Mouse (Mus musculus): ENCODE data around the gene Mrpl1. TPM values are rescaled to one million over a fixed set of nuclear protein-coding genes. Genes with fewer than 3 reads are reported as not detected.
A peak's percentile ranks its signal among the peaks of the same experiment; 100 is the strongest.

Mrpl1 gene
- 18.6 and 19.6 TPM in 2 replicates for polyA plus RNA-seq (2015; fragmentation: Nextera tagmentation; extraction: Ambion mirVana)

DNA sequence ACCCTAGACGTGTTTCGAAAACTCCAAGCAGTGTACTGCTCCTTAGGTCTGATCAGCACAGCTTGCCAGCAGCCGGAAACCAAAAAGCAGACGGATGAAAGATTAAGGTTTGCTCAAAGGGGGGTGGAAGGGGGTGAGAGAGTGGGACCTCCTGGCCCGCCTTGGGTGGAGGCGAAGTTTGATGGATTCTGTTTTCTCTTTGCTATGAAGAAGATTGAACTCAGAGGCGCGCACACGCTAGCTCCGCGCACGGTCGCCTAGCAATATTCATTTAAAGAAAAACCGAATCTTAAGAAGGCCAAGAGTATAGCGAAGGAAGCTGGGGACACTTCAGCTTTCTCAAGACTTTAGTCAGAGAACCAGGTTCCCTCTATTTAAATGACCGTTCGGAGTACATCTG, at the start of gene Mrpl1:
Gene Mrpl1, plus strand, starts transcription at position 35 of the 400 bp plus-strand sequence.
- peak within 1 kb of the TSS; percentile 65 for H3K4me3 ChIP-seq
- H3K4me1 ChIP-seq, result peaks cover 29% of the 10 kb centered on the region
- no peaks in the 10 kb centered on the region for H3K9me3 ChIP-seq
- peak within 1 kb of the TSS; percentile 65 for H3K4me2 ChIP-seq
- H3K36me3 ChIP-seq, result peaks cover 7% of the 10 kb centered on the region
- H3K27ac ChIP-seq, result peak within 1 kb of the TSS; percentile 87
- peak within 1 kb of the TSS; percentile 61 for H3K9ac ChIP-seq
- H3K27me3 ChIP-seq, result no peaks in the 10 kb centered on the region
- under 1% methylated on average over 17 of the region's 17 CpGs for WGBS
- ATAC-seq (ENCODE audit: borderline replicate concordance, extremely low read depth, low FRiP score, low TSS enrichment), result peak; percentile 77

GRCm38 (mm10) chr5:96160467-96161262, 48.6 kb upstream of the Mrpl1 start:
- H3K4me3 ChIP-seq, result peak overlapping the region; percentile 93
- WGBS, result 1% methylated on average over 33 of the region's 50 CpGs
- no peaks in the 10 kb centered on the region for H3K9me3 ChIP-seq
- peak overlapping the region; percentile 76 for H3K4me2 ChIP-seq
- peak overlapping the region; percentile 98 for H3K9ac ChIP-seq
- ATAC-seq (ENCODE audit: borderline replicate concordance, extremely low read depth, low FRiP score, low TSS enrichment), result 0 out of 2 replicates have a peak, but pooled peaks have one; percentile 3
- peaks cover 23% of the 10 kb centered on the region for H3K4me1 ChIP-seq
- H3K36me3 ChIP-seq, result no peaks in the 10 kb centered on the region
- H3K27ac ChIP-seq, result peak overlapping the region; percentile 99
- no peaks in the 10 kb centered on the region for H3K27me3 ChIP-seq

DNA sequence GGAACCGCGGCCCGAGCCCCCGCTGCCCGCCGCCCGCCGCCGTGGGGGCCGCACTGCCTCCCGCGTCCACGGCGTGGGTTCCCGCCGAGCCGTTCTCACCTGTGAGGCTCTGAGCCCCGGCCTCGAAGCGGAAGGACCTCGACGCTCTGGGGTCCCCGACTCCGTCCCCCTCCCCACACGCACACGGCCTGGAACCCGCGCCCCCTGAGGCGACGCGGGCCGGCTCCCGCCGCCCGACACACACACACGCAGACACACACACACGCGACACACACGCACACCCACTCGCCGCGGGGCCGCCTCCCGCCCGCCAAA, 48.1 kb upstream of the Mrpl1 start:
- H3K36me3 ChIP-seq, result no peaks in the 10 kb centered on the region
- H3K9ac ChIP-seq, result peak overlapping the region; percentile 98
- H3K4me2 ChIP-seq, result peak overlapping the region; percentile 76
- 2% methylated on average over 36 of the region's 45 CpGs for WGBS
- H3K27me3 ChIP-seq, result no peaks in the 10 kb centered on the region
- no peaks in the 10 kb centered on the region for H3K9me3 ChIP-seq
- peak; percentile 15; the same call in 1 of the 2 replicates for ATAC-seq (ENCODE audit: borderline replicate concordance, extremely low read depth, low FRiP score, low TSS enrichment)
- H3K4me1 ChIP-seq, result peaks cover 23% of the 10 kb centered on the region
- H3K27ac ChIP-seq, result peak overlapping the region; percentile 99
- peak overlapping the region; percentile 93 for H3K4me3 ChIP-seq

GRCm38 (mm10) chr5:96161578-96162398, 47.5 kb upstream of the Mrpl1 start:
- no peaks in the 10 kb centered on the region for H3K9me3 ChIP-seq
- under 1% methylated on average over 70 of the region's 114 CpGs for WGBS
- peak overlapping the region; percentile 99 for H3K27ac ChIP-seq
- H3K4me2 ChIP-seq, result peak overlapping the region; percentile 76
- no peaks in the 10 kb centered on the region for H3K27me3 ChIP-seq
- H3K4me3 ChIP-seq, result peak overlapping the region; percentile 93
- peak overlapping the region; percentile 98 for H3K9ac ChIP-seq
- peak; percentile 49 for ATAC-seq (ENCODE audit: borderline replicate concordance, extremely low read depth, low FRiP score, low TSS enrichment)
- H3K4me1 ChIP-seq, result peaks cover 23% of the 10 kb centered on the region
- no peaks in the 10 kb centered on the region for H3K36me3 ChIP-seq

GRCm38 (mm10) chr5:96162399-96163331, 46.6 kb upstream of the Mrpl1 start:
- peak; percentile 89 for ATAC-seq (ENCODE audit: borderline replicate concordance, extremely low read depth, low FRiP score, low TSS enrichment)
- peak overlapping the region; percentile 93 for H3K4me3 ChIP-seq
- no peaks in the 10 kb centered on the region for H3K9me3 ChIP-seq
- peak overlapping the region; percentile 99 for H3K27ac ChIP-seq
- no peaks in the 10 kb centered on the region for H3K36me3 ChIP-seq
- peaks cover 20% of the 10 kb centered on the region for H3K4me1 ChIP-seq
- peak overlapping the region; percentile 76 for H3K4me2 ChIP-seq
- under 1% methylated on average over 55 of the region's 56 CpGs for WGBS
- no peaks in the 10 kb centered on the region for H3K27me3 ChIP-seq
- peak overlapping the region; percentile 98 for H3K9ac ChIP-seq

- Histone ChIP-seq H3K27me3 (no peaks in the 10 kb centered on the region), H3K9me3 (no peaks in the 10 kb centered on the region), H3K4me2 (peak overlapping the region; percentile 76), H3K9ac (peak overlapping the region; percentile 59), H3K27ac (peak overlapping the region; percentile 99), H3K4me1 (peaks cover 20% of the 10 kb centered on the region), H3K4me3 (peak overlapping the region; percentile 93), H3K36me3 (no peaks in the 10 kb centered on the region)
- WGBS, result 2% methylated on average over 1 of the region's 1 CpGs
- ATAC-seq (ENCODE audit: borderline replicate concordance, extremely low read depth, low FRiP score, low TSS enrichment), result no peak
Observed at GRCm38 (mm10) chr5:96163396-96164020, 45.8 kb upstream of the Mrpl1 start.

- 21% methylated on average over 5 of the region's 5 CpGs for WGBS
- Histone ChIP-seq H3K36me3 (no peaks in the 10 kb centered on the region), H3K27ac (peak within 1 kb of the TSS; percentile 99), H3K9ac (peak within 1 kb of the TSS; percentile 59), H3K4me2 (peak within 1 kb of the TSS; percentile 76), H3K4me3 (peak within 1 kb of the TSS; percentile 93), H3K27me3 (no peaks in the 10 kb centered on the region), H3K4me1 (peaks cover 20% of the 10 kb centered on the region), H3K9me3 (no peaks in the 10 kb centered on the region)
- 0 out of 2 replicates have a peak, but pooled peaks have one; percentile 24 for ATAC-seq (ENCODE audit: borderline replicate concordance, extremely low read depth, low FRiP score, low TSS enrichment)
Observed at GRCm38 (mm10) chr5:96164021-96164411, 45.3 kb upstream of the Mrpl1 start, which contains the start of gene Cnot6l. Gene Cnot6l (minus strand): TSS chr5:96164171.

GRCm38 (mm10) chr5:96166761-96167160, 42.5 kb upstream of the Mrpl1 start:
- 79% methylated on average over 2 of the region's 2 CpGs for WGBS
- Histone ChIP-seq H3K4me3 (no peak overlapping the region), H3K27ac (no peak overlapping the region), H3K4me2 (no peak overlapping the region), H3K4me1 (peaks cover 11% of the 10 kb centered on the region), H3K27me3 (no peaks in the 10 kb centered on the region), H3K9me3 (no peaks in the 10 kb centered on the region), H3K36me3 (no peaks in the 10 kb centered on the region), H3K9ac (no peak overlapping the region)
- ATAC-seq (ENCODE audit: borderline replicate concordance, extremely low read depth, low FRiP score, low TSS enrichment), result no peak

DNA sequence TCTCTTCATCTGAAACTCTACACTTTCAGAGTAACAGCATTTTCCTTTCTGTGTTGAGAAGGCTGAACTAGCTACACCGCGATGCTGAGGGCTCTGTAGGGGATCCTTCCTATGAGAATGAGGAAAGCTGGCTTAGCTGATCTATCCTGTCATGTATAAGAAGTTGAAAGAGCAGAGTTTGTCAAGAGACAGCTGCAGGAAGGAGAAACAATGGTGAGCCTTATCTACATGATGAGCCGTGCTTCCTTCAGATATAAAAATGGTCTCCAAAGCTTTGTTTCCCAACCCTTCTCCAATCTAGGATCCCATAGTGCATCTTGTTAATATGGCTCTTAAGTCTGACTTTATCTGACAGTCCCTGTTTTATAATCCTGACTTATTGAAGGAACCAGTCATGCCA, 38.9 kb upstream of the Mrpl1 start:
- no peak; the same call in 1 of the 2 replicates for ATAC-seq (ENCODE audit: borderline replicate concordance, extremely low read depth, low FRiP score, low TSS enrichment)
- Histone ChIP-seq H3K36me3 (no peaks in the 10 kb centered on the region), H3K27ac (no peak overlapping the region)

GRCm38 (mm10) chr5:96171765-96172164, 37.5 kb upstream of the Mrpl1 start:
- no peaks in the 10 kb centered on the region for H3K9me3 ChIP-seq
- no peak overlapping the region for H3K4me2 ChIP-seq
- ATAC-seq (ENCODE audit: borderline replicate concordance, extremely low read depth, low FRiP score, low TSS enrichment), result no peak
- H3K36me3 ChIP-seq, result no peaks in the 10 kb centered on the region
- no peaks in the 10 kb centered on the region for H3K27me3 ChIP-seq
- no peak overlapping the region for H3K27ac ChIP-seq
- no peak overlapping the region for H3K4me3 ChIP-seq
- H3K9ac ChIP-seq, result no peak overlapping the region
- WGBS, result 90% methylated on average over 4 of the region's 4 CpGs
- H3K4me1 ChIP-seq, result no peaks in the 10 kb centered on the region

More for the DNA sequence above, 38.9 kb upstream of the Mrpl1 start:
- no peaks in the 10 kb centered on the region for H3K4me1 ChIP-seq
- no peak overlapping the region for H3K4me2 ChIP-seq
- H3K27me3 ChIP-seq, result no peaks in the 10 kb centered on the region
- H3K9me3 ChIP-seq, result no peaks in the 10 kb centered on the region
- no peak overlapping the region for H3K9ac ChIP-seq
- 51% methylated on average over 3 of the region's 3 CpGs for WGBS
- no peak overlapping the region for H3K4me3 ChIP-seq

- WGBS, result 37% methylated on average over 9 of the region's 9 CpGs
- Histone ChIP-seq H3K9ac (no peak overlapping the region), H3K4me3 (peak overlapping the region; percentile 14; the same call in 1 of the 2 replicates), H3K4me2 (peak overlapping the region; percentile 35), H3K4me1 (no peaks in the 10 kb centered on the region), H3K27ac (no peak overlapping the region), H3K36me3 (no peaks in the 10 kb centered on the region), H3K27me3 (no peaks in the 10 kb centered on the region), H3K9me3 (no peaks in the 10 kb centered on the region)
- ATAC-seq (ENCODE audit: borderline replicate concordance, extremely low read depth, low FRiP score, low TSS enrichment), result no peak
Observed at GRCm38 (mm10) chr5:96176121-96176520, 33.2 kb upstream of the Mrpl1 start.

Measured in lung, embryonic 15.5 days (tissue).